Mouse (Mus musculus): ENCODE results near the gene Slc41a3.

DNA sequence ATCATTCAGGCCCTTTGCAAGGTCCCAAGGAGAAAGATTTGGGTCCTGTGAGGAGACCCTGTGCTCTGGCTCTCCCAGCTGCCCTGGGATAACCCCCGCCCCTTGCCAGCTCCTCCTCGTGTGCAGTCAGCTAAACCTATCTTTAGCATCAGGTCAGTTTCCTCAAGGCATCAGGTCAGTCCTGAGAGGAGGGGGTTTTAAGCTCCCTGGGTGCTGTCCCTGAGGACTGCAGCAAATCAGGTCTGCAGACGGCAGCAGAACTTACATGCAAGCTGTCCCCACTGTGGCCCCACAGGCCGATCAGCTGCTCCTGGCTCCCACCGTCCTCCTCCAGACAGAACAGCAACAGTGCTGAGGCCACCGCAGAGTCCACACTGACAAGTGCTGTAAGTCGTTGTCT lies 2.8 kb upstream of the Slc41a3 start:
- no peak for TF ChIP-seq POLR2A (IDR thresholded peaks at IDR 0.05; ENCODE audit: low read depth, low read length)
- no peak for TF ChIP-seq CTCF (conservative IDR thresholded peaks at IDR 0.05 in 1 of 2, IDR thresholded peaks at IDR 0.05 in 1 of 2; ENCODE audit: low read depth in 2 of 2, low read length in 2 of 2)
- no peak for TF ChIP-seq ZC3H11A (IDR thresholded peaks at IDR 0.05; ENCODE audit: low read depth, low read length)

All from CH12.LX (cell line).